Mouse (Mus musculus) lung, embryonic 16.5 days (tissue): ENCODE measurements at regions not wholly inside any gene's neighbourhood (a gene's known extent, or its start where the extent isn't known, plus 50 kb on each side); places are given as distances from the start of the nearest gene placed in this dataset.

Experiments
- ATAC-seq: fragments of 200-750 bp; cut with Nextera tagmentation; 2 replicates; pipeline ENCODE4 v1.8.0; 2017; ENCODE audit warnings: low read depth, mild to moderate bottlenecking, moderate library complexity
- H3K27ac ChIP-seq: fragments of 300-500 bp; sonication (generic); 2 replicates; pipeline ENCODE4 v1.5.1; 2014; ENCODE audit warnings: mild to moderate bottlenecking, control low read depth, low read length
- H3K27me3 ChIP-seq: fragments of 300-500 bp; sonication (generic); 2 replicates; pipeline ENCODE4 v1.6.1; 2014; ENCODE audit warnings: low read depth, low read length, mixed read lengths; ENCODE audit not compliant: control insufficient read depth, insufficient read depth
- H3K36me3 ChIP-seq: fragments of 300-500 bp; sonication (generic); 2 replicates; pipeline ENCODE4 v1.6.1; 2014; ENCODE audit warnings: low read length; ENCODE audit not compliant: control insufficient read depth, insufficient read depth
- H3K4me1 ChIP-seq: fragments of 300-500 bp; sonication (generic); replicated peaks from 2 replicates; pipeline ENCODE4 v1.6.1; 2014; ENCODE audit warnings: low read length, mixed read lengths; ENCODE audit not compliant: control insufficient read depth, insufficient read depth
- H3K4me2 ChIP-seq: fragments of 300-500 bp; sonication (generic); 2 replicates; pipeline ENCODE4 v1.6.1; 2014; ENCODE audit warnings: low read depth, low read length, control low read depth
- H3K4me3 ChIP-seq: fragments of 300-500 bp; sonication (generic); 2 replicates; pipeline ENCODE4 v1.5.1; 2014; ENCODE audit warnings: mild to moderate bottlenecking, low read length, control low read depth
- H3K9ac ChIP-seq: fragments of 300-500 bp; sonication (generic); 2 replicates; pipeline ENCODE4 v1.6.1; 2014; ENCODE audit warnings: low read length, control low read depth
- H3K9me3 ChIP-seq: fragments of 300-500 bp; sonication (generic); 2 replicates; pipeline ENCODE4 v1.6.1; 2016; ENCODE audit warnings: low read length; ENCODE audit not compliant: control insufficient read depth
- WGBS: fragments of 180-500 bp; shearing (Covaris S2); extraction: QIAGEN DNeasy Blood & Tissue Kit; methylation state at CpG from one replicate; pipeline ENCODE4 v1.1.7; 2014; 5-methylcytosine and 5-hydroxymethylcytosine counted together

GRCm38 (mm10) chr8:107669608-107670007 lies 81.3 kb upstream of the Psmd7 start:
- no peak for ATAC-seq
- no peak overlapping the region for H3K4me2 ChIP-seq
- WGBS = 80% methylated on average over 5 of the region's 5 CpGs
- no peaks in the 10 kb centered on the region for H3K27me3 ChIP-seq
- H3K9me3 ChIP-seq = no peaks in the 10 kb centered on the region
- H3K9ac ChIP-seq = no peak overlapping the region
- H3K27ac ChIP-seq = no peak overlapping the region
- H3K36me3 ChIP-seq = no peaks in the 10 kb centered on the region
- H3K4me1 ChIP-seq = no peaks in the 10 kb centered on the region
- no peak overlapping the region for H3K4me3 ChIP-seq

GRCm38 (mm10) chr8:107671471-107671870 lies 83.2 kb upstream of the Psmd7 start:
- 37% methylated on average over 8 of the region's 8 CpGs for WGBS
- Histone ChIP-seq H3K36me3 (no peaks in the 10 kb centered on the region), H3K27me3 (no peaks in the 10 kb centered on the region), H3K9me3 (no peaks in the 10 kb centered on the region), H3K4me1 (no peaks in the 10 kb centered on the region), H3K27ac (no peak overlapping the region), H3K9ac (no peak overlapping the region), H3K4me3 (no peak overlapping the region), H3K4me2 (no peak overlapping the region)
- no peak for ATAC-seq

- 86% methylated on average over 6 of the region's 6 CpGs for WGBS
- H3K4me2 ChIP-seq = no peak overlapping the region
- no peak overlapping the region for H3K9ac ChIP-seq
These were observed 84.4 kb upstream of the Psmd7 start for GRCm38 (mm10) chr8:107672691-107673090.

GRCm38 (mm10) chr8:107682066-107682465 lies 93.8 kb upstream of the Psmd7 start:
- WGBS = 90% methylated on average over 11 of the region's 11 CpGs
- H3K27me3 ChIP-seq = no peaks in the 10 kb centered on the region
- no peaks in the 10 kb centered on the region for H3K36me3 ChIP-seq
- H3K4me1 ChIP-seq = peaks cover 7% of the 10 kb centered on the region
- H3K4me2 ChIP-seq = no peak overlapping the region
- no peak overlapping the region for H3K27ac ChIP-seq
- no peak for ATAC-seq
- no peaks in the 10 kb centered on the region; the same call in 1 of the 2 replicates for H3K9me3 ChIP-seq
- H3K4me3 ChIP-seq = no peak overlapping the region
- H3K9ac ChIP-seq = no peak overlapping the region

More at GRCm38 (mm10) chr8:107672691-107673090, 84.4 kb upstream of the Psmd7 start:
- Histone ChIP-seq H3K27ac (no peak overlapping the region), H3K9me3 (no peaks in the 10 kb centered on the region; the same call in 1 of the 2 replicates), H3K27me3 (no peaks in the 10 kb centered on the region), H3K4me1 (no peaks in the 10 kb centered on the region), H3K36me3 (no peaks in the 10 kb centered on the region), H3K4me3 (no peak overlapping the region)
- no peak for ATAC-seq

GRCm38 (mm10) chr8:107684721-107685691 lies 96.7 kb upstream of the Psmd7 start:
- H3K27me3 ChIP-seq = no peaks in the 10 kb centered on the region
- H3K36me3 ChIP-seq = no peaks in the 10 kb centered on the region
- H3K9me3 ChIP-seq = 0 out of 2 replicates have a peak, but pooled peaks cover 5% of the 10 kb centered on the region
- peak overlapping the region; percentile 45 for H3K4me2 ChIP-seq
- 35% methylated on average over 29 of the region's 29 CpGs for WGBS
- H3K9ac ChIP-seq = no peak overlapping the region
- peak overlapping the region; percentile 23; the same call in 1 of the 2 replicates for H3K4me3 ChIP-seq
- peak; percentile 61 for ATAC-seq
- peak overlapping the region; percentile 59; the same call in 1 of the 2 replicates for H3K27ac ChIP-seq
- H3K4me1 ChIP-seq = peaks cover 7% of the 10 kb centered on the region

- WGBS = 57% methylated on average over 5 of the region's 5 CpGs
- H3K4me2 ChIP-seq = no peak overlapping the region
- no peak overlapping the region for H3K9ac ChIP-seq
- 0 out of 2 replicates have a peak, but pooled peaks cover 5% of the 10 kb centered on the region for H3K9me3 ChIP-seq
- H3K27me3 ChIP-seq = no peaks in the 10 kb centered on the region
- no peak for ATAC-seq
- no peaks in the 10 kb centered on the region for H3K36me3 ChIP-seq
- H3K27ac ChIP-seq = no peak overlapping the region
- H3K4me3 ChIP-seq = no peak overlapping the region
- peaks cover 7% of the 10 kb centered on the region for H3K4me1 ChIP-seq
These were observed 98.7 kb upstream of the Psmd7 start for GRCm38 (mm10) chr8:107686936-107687335.

GRCm38 (mm10) chr8:107687529-107687928 lies 99.3 kb upstream of the Psmd7 start:
- Histone ChIP-seq H3K4me3 (no peak overlapping the region), H3K9me3 (0 out of 2 replicates have a peak, but pooled peaks cover 5% of the 10 kb centered on the region), H3K27ac (no peak overlapping the region), H3K27me3 (no peaks in the 10 kb centered on the region), H3K36me3 (no peaks in the 10 kb centered on the region), H3K4me2 (no peak overlapping the region), H3K4me1 (peaks cover 7% of the 10 kb centered on the region), H3K9ac (no peak overlapping the region)
- no peak for ATAC-seq
- 84% methylated on average over 9 of the region's 9 CpGs for WGBS

GRCm38 (mm10) chr8:107689020-107689419 lies 100.8 kb upstream of the Psmd7 start:
- H3K36me3 ChIP-seq = no peaks in the 10 kb centered on the region
- peak overlapping the region; percentile 45; the same call in 1 of the 2 replicates for H3K27ac ChIP-seq
- H3K4me1 ChIP-seq = peaks cover 7% of the 10 kb centered on the region
- no peak overlapping the region for H3K4me2 ChIP-seq
- no peak overlapping the region for H3K4me3 ChIP-seq
- 0 out of 2 replicates have a peak, but pooled peaks cover 5% of the 10 kb centered on the region for H3K9me3 ChIP-seq
- peak; percentile 65; the same call in 1 of the 2 replicates for ATAC-seq
- 65% methylated on average over 10 of the region's 10 CpGs for WGBS
- H3K27me3 ChIP-seq = no peaks in the 10 kb centered on the region
- no peak overlapping the region for H3K9ac ChIP-seq

GRCm38 (mm10) chr8:107691251-107691650 lies 103.0 kb upstream of the Psmd7 start:
- 0 out of 2 replicates have a peak, but pooled peaks cover 5% of the 10 kb centered on the region for H3K9me3 ChIP-seq
- no peaks in the 10 kb centered on the region for H3K36me3 ChIP-seq
- H3K4me3 ChIP-seq = no peak overlapping the region
- H3K4me1 ChIP-seq = no peaks in the 10 kb centered on the region
- H3K9ac ChIP-seq = no peak overlapping the region
- no peak overlapping the region for H3K4me2 ChIP-seq
- ATAC-seq = no peak
- H3K27ac ChIP-seq = no peak overlapping the region
- H3K27me3 ChIP-seq = no peaks in the 10 kb centered on the region
- 88% methylated on average over 4 of the region's 4 CpGs for WGBS
